Mouse (Mus musculus) olfactory bulb, adult 2 months (tissue): ENCODE results near the gene Cdc14a. TPM values are rescaled to one million over a fixed set of nuclear protein-coding genes. Genes with fewer than 3 reads are reported as not detected.

Experiments used
- H3K27ac ChIP-seq: fragments of 200-500 bp; 2 replicates; pipeline ENCODE4 v1.5.1; 2012; ENCODE audit warnings: low read depth, low read length; ENCODE audit not compliant: insufficient read depth
- H3K4me1 ChIP-seq: fragments of 200-500 bp; 2 replicates; pipeline ENCODE4 v1.6.1; 2012; ENCODE audit warnings: low read length; ENCODE audit not compliant: control insufficient read depth, insufficient read depth
- H3K4me3 ChIP-seq: fragments of 200-500 bp; 2 replicates; pipeline ENCODE4 v1.5.1; 2012; ENCODE audit warnings: mild to moderate bottlenecking, low read depth, low read length, moderate library complexity; ENCODE audit not compliant: insufficient read depth
- CTCF ChIP-seq: fragments of 200-500 bp; IDR thresholded peaks from 2 replicates; pipeline ENCODE4 v1.5.1; 2012; ENCODE audit warnings: low read depth, mild to moderate bottlenecking, low read length, moderate library complexity; ENCODE audit not compliant: insufficient read depth
- POLR2A ChIP-seq: fragments of 200-500 bp; IDR thresholded peaks from 2 replicates; pipeline ENCODE4 v1.6.1; 2012; ENCODE audit warnings: mild to moderate bottlenecking, low read depth, low read length, moderate library complexity; ENCODE audit not compliant: insufficient read depth
- WGBS: fragments of 180-500 bp; shearing (Covaris S2); methylation state at CpG from one replicate; pipeline ENCODE4 v1.1.7; 2018; 5-methylcytosine and 5-hydroxymethylcytosine counted together
- polyA plus RNA-seq: library from polyadenylated mRNA; stranded (reverse); fragments of >200 nt; gene quantifications from 2 replicates; pipeline ENCODE4 v1.2.4, GENCODE M21; 2012; ENCODE audit warnings: low replicate concordance; ENCODE audit not compliant: missing spikeins, insufficient read depth, insufficient read length

Gene Cdc14a
- polyA plus RNA-seq, 1 experiment: not detected

GRCm38 (mm10) chr3:116422074-116422473 lies 1.8 kb downstream of the Cdc14a start:
- Histone ChIP-seq H3K4me3 (no peak overlapping the region), H3K27ac (no peak overlapping the region), H3K4me1 (peaks cover 17% of the 10 kb centered on the region)
- TF ChIP-seq POLR2A (no peak), CTCF (no peak)
- 31% methylated on average over 8 of the region's 8 CpGs for WGBS

- 57% methylated on average over 6 of the region's 6 CpGs for WGBS
- peaks cover 17% of the 10 kb centered on the region for H3K4me1 ChIP-seq
- no peak overlapping the region for H3K4me3 ChIP-seq
- TF ChIP-seq CTCF: no peak
- no peak for TF ChIP-seq POLR2A
- H3K27ac ChIP-seq: no peak overlapping the region
Observed at GRCm38 (mm10) chr3:116421121-116421520, 2.7 kb downstream of the Cdc14a start.

GRCm38 (mm10) chr3:116419791-116420190 lies 4.0 kb downstream of the Cdc14a start:
- Histone ChIP-seq H3K4me1 (peaks cover 16% of the 10 kb centered on the region), H3K27ac (no peak overlapping the region), H3K4me3 (no peak overlapping the region)
- no peak for TF ChIP-seq CTCF
- TF ChIP-seq POLR2A: no peak
- WGBS: 95% methylated on average over 11 of the region's 11 CpGs

GRCm38 (mm10) chr3:116414451-116414860 lies 9.4 kb downstream of the Cdc14a start:
- no peak overlapping the region for H3K27ac ChIP-seq
- H3K4me1 ChIP-seq: no peaks in the 10 kb centered on the region
- H3K4me3 ChIP-seq: no peak overlapping the region
- TF ChIP-seq CTCF (no peak), POLR2A (no peak)
- WGBS: 88% methylated on average over 3 of the region's 3 CpGs

GRCm38 (mm10) chr3:116412954-116413724 lies 10.7 kb downstream of the Cdc14a start:
- Histone ChIP-seq H3K4me3 (no peak overlapping the region), H3K27ac (no peak overlapping the region), H3K4me1 (no peaks in the 10 kb centered on the region)
- TF ChIP-seq CTCF: no peak
- no peak for TF ChIP-seq POLR2A
- 95% methylated on average over 4 of the region's 4 CpGs for WGBS

GRCm38 (mm10) chr3:116410051-116410450 lies 13.8 kb downstream of the Cdc14a start:
- WGBS: 66% methylated on average over 7 of the region's 7 CpGs
- Histone ChIP-seq H3K4me3 (no peak overlapping the region), H3K4me1 (no peaks in the 10 kb centered on the region), H3K27ac (no peak overlapping the region)
- TF ChIP-seq CTCF (no peak), POLR2A (no peak)

- no peak overlapping the region for H3K27ac ChIP-seq
- 85% methylated on average over 8 of the region's 8 CpGs for WGBS
- TF ChIP-seq CTCF (no peak), POLR2A (no peak)
- H3K4me1 ChIP-seq: no peaks in the 10 kb centered on the region
- no peak overlapping the region for H3K4me3 ChIP-seq
Observed at GRCm38 (mm10) chr3:116409486-116409885, 14.3 kb downstream of the Cdc14a start.

GRCm38 (mm10) chr3:116408856-116409255 lies 15.0 kb downstream of the Cdc14a start:
- WGBS: 81% methylated on average over 10 of the region's 10 CpGs
- H3K4me3 ChIP-seq: no peak overlapping the region
- TF ChIP-seq POLR2A (no peak), CTCF (no peak)
- H3K4me1 ChIP-seq: no peaks in the 10 kb centered on the region
- H3K27ac ChIP-seq: no peak overlapping the region

GRCm38 (mm10) chr3:116405516-116405915 lies 18.3 kb downstream of the Cdc14a start:
- TF ChIP-seq POLR2A: no peak
- no peak for TF ChIP-seq CTCF
- no peaks in the 10 kb centered on the region for H3K4me1 ChIP-seq
- H3K27ac ChIP-seq: no peak overlapping the region
- WGBS: 68% methylated on average over 9 of the region's 9 CpGs
- no peak overlapping the region for H3K4me3 ChIP-seq
